Mouse (Mus musculus): ENCODE results near the gene Rpl37. TPM values are rescaled to one million over a fixed set of nuclear protein-coding genes. Genes with fewer than 3 reads are reported as not detected.
"Not testable (repeated sequence)": the region's sequence is repeated elsewhere in the genome, so short reads cannot be mapped to it uniquely, and the experiment has no call there.

Gene Rpl37
- total and polyA plus RNA-seq, 3 experiments: 119 to 443 (median 429) TPM

- DNase-seq: no peak
Observed at GRCm38 (mm10) chr15:5121535-5122313, 5.3 kb downstream of the Rpl37 start.

- no peak for DNase-seq
Observed at GRCm38 (mm10) chr15:5126456-5126855, 10.0 kb downstream of the Rpl37 start.

- DNase-seq: no peak
Observed at GRCm38 (mm10) chr15:5127487-5127886, 11.0 kb downstream of the Rpl37 start.

- no peak for DNase-seq
Observed at GRCm38 (mm10) chr15:5128176-5128940, 11.9 kb downstream of the Rpl37 start.

- DNase-seq: no peak
Observed at GRCm38 (mm10) chr15:5129111-5129805, 12.8 kb downstream of the Rpl37 start.

- DNase-seq: not testable (repeated sequence)
Observed at GRCm38 (mm10) chr15:5130887-5131668, 14.6 kb downstream of the Rpl37 start.

- no peak for DNase-seq
Observed at GRCm38 (mm10) chr15:5133301-5133700, 16.9 kb downstream of the Rpl37 start.

- DNase-seq: no peak
Observed at GRCm38 (mm10) chr15:5134179-5134578, 17.7 kb downstream of the Rpl37 start.

- DNase-seq: no peak
Observed at GRCm38 (mm10) chr15:5134945-5135483, 18.6 kb downstream of the Rpl37 start.

GRCm38 (mm10) chr15:5138021-5138856 lies 21.8 kb downstream of the Rpl37 start:
- no peak for DNase-seq

- no peak for DNase-seq
Observed at GRCm38 (mm10) chr15:5139366-5139765, 22.9 kb downstream of the Rpl37 start.

- no peak for DNase-seq
Observed at GRCm38 (mm10) chr15:5139863-5140262, 23.4 kb downstream of the Rpl37 start.

- DNase-seq: no peak
Observed at GRCm38 (mm10) chr15:5140357-5140756, 23.9 kb downstream of the Rpl37 start.

GRCm38 (mm10) chr15:5142047-5142446 lies 25.6 kb downstream of the Rpl37 start:
- DNase-seq: no peak

- DNase-seq: no peak
Observed at GRCm38 (mm10) chr15:5142714-5143113, 26.3 kb downstream of the Rpl37 start.

- peak; percentile 86 for DNase-seq
Observed at GRCm38 (mm10) chr15:5143361-5144020, 27.0 kb downstream of the Rpl37 start, which contains the start of gene Prkaa1. Gene Prkaa1 (plus strand): TSS chr15:5143861.

GRCm38 (mm10) chr15:5144021-5144778 lies 27.8 kb downstream of the Rpl37 start:
- DNase-seq: no peak

GRCm38 (mm10) chr15:5145196-5145945 lies 28.9 kb downstream of the Rpl37 start:
- peak; percentile 12 for DNase-seq
